Mouse (Mus musculus): ENCODE measurements around the gene Glo1. TPM values are rescaled to one million over a fixed set of nuclear protein-coding genes. Genes with fewer than 3 reads are reported as not detected.

Gene Glo1
- total RNA-seq (2023; ENCODE audit: inconsistent age): 48.7 to 53.1 TPM (median 49.2 TPM) in 4 replicates

GRCm38 (mm10) chr17:30626719-30627118 is at the start of gene Glo1:
TSS of gene Glo1 (minus strand) at chr17:30626871.

GRCm38 (mm10) chr17:30624132-30624531 is 2.5 kb downstream of the Glo1 start, which contains the start of gene Dnah8:
TSS of gene Dnah8 (plus strand) at chr17:30624354.

GRCm38 (mm10) chr17:30575941-30576773 is 50.5 kb downstream of the Glo1 start, which contains the start of gene Btbd9:
TSS of gene Btbd9 (minus strand) at chr17:30576488.

Other genes with a start within 250 kb of the Glo1 start
- 59.1 to 66.0 TPM (median 64.3 TPM) in 4 replicates for gene Btbd9, start 50.4 kb downstream of the Glo1 start, total RNA-seq (2023; ENCODE audit: inconsistent age)
- gene Dnah8, start 2.5 kb downstream of the Glo1 start, total RNA-seq (2023; ENCODE audit: inconsistent age): 8.8 to 13.5 TPM (median 9.5 TPM) in 4 replicates

Measured in B cell, adult (primary cell).